Mouse (Mus musculus) urinary bladder, postnatal 25 days (tissue): Measurements from ENCODE around the gene Bco2.

Source experiments
- DNase-seq: peaks from one replicate; pipeline ENCODE4 v3.0.0; 2022; ENCODE audit warnings: low spot score

Bco2 gene

GRCm38 (mm10) chr9:50561145-50561917, 6.3 kb upstream of the Bco2 start, which contains the start of gene Tex12:
Gene Tex12 (minus strand): TSS chr9:50561325.
- DNase-seq = no peak

- DNase-seq = no peak
Measured at GRCm38 (mm10) chr9:50554241-50555093, 514 bp downstream of the Bco2 start, which contains the start of gene Il18. Gene Il18 (plus strand): TSS chr9:50554827.

GRCm38 (mm10) chr9:50553547-50553946, 1.4 kb downstream of the Bco2 start:
- no peak for DNase-seq

GRCm38 (mm10) chr9:50552206-50552605, 2.8 kb downstream of the Bco2 start:
- no peak for DNase-seq

- no peak for DNase-seq
Measured at GRCm38 (mm10) chr9:50548936-50549335, 6.0 kb downstream of the Bco2 start.

- no peak for DNase-seq
Measured at GRCm38 (mm10) chr9:50547859-50548478, 7.0 kb downstream of the Bco2 start.

GRCm38 (mm10) chr9:50542401-50542800, 12.6 kb downstream of the Bco2 start:
- DNase-seq = no peak

- DNase-seq = no peak
Measured at GRCm38 (mm10) chr9:50540170-50540569, 14.8 kb downstream of the Bco2 start.

- DNase-seq = no peak
Measured at GRCm38 (mm10) chr9:50537295-50537694, 17.7 kb downstream of the Bco2 start.

- no peak for DNase-seq
Measured at GRCm38 (mm10) chr9:50536603-50537135, 18.3 kb downstream of the Bco2 start.

- DNase-seq = no peak
Measured at GRCm38 (mm10) chr9:50535930-50536329, 19.1 kb downstream of the Bco2 start.

GRCm38 (mm10) chr9:50533791-50534190, 21.2 kb downstream of the Bco2 start:
- no peak for DNase-seq

GRCm38 (mm10) chr9:50533328-50533727, 21.7 kb downstream of the Bco2 start:
- no peak for DNase-seq

- DNase-seq = no peak
Measured at GRCm38 (mm10) chr9:50530890-50531289, 24.1 kb downstream of the Bco2 start.

- DNase-seq = peak; percentile 98
Measured at GRCm38 (mm10) chr9:50528293-50528892, 26.6 kb downstream of the Bco2 start, which contains the start of gene Pts. Gene Pts (minus strand): TSS chr9:50528724.

GRCm38 (mm10) chr9:50527860-50528259, 27.1 kb downstream of the Bco2 start:
- DNase-seq = no peak

GRCm38 (mm10) chr9:50525585-50525984, 29.4 kb downstream of the Bco2 start:
- no peak for DNase-seq

GRCm38 (mm10) chr9:50524936-50525335, 30.0 kb downstream of the Bco2 start:
- no peak for DNase-seq

- no peak for DNase-seq
Measured at GRCm38 (mm10) chr9:50522574-50522973, 32.4 kb downstream of the Bco2 start.

- no peak for DNase-seq
Measured at GRCm38 (mm10) chr9:50521562-50521961, 33.4 kb downstream of the Bco2 start.

- no peak for DNase-seq
Measured at GRCm38 (mm10) chr9:50520748-50521147, 34.2 kb downstream of the Bco2 start.

- DNase-seq = no peak
Measured at GRCm38 (mm10) chr9:50518781-50519180, 36.2 kb downstream of the Bco2 start.
